Mouse (Mus musculus) forebrain, embryonic 16.5 days (tissue): ENCODE measurements around the gene Stn1. TPM values are rescaled to one million over a fixed set of nuclear protein-coding genes. Genes with fewer than 3 reads are reported as not detected.

Experiments used
- ATAC-seq: fragments of 200-750 bp; cut with Nextera tagmentation; 2 replicates; pipeline ENCODE4 v1.8.0; 2017; ENCODE audit warnings: mild to moderate bottlenecking, moderate library complexity
- H3K27ac ChIP-seq: fragments of 300-500 bp; sonication (generic); 2 replicates; pipeline ENCODE4 v1.5.1; 2014; ENCODE audit warnings: low read length, control low read depth
- H3K27me3 ChIP-seq: fragments of 300-500 bp; sonication (generic); replicated peaks from 2 replicates; pipeline ENCODE4 v1.6.1; 2014; ENCODE audit warnings: low read length; ENCODE audit not compliant: control insufficient read depth, insufficient read depth
- H3K36me3 ChIP-seq: fragments of 300-500 bp; sonication (generic); 2 replicates; pipeline ENCODE4 v1.6.1; 2014; ENCODE audit not compliant: control insufficient read depth, insufficient read depth
- H3K4me1 ChIP-seq: fragments of 300-500 bp; sonication (generic); replicated peaks from 2 replicates; pipeline ENCODE4 v1.6.1; 2014; ENCODE audit warnings: low read length; ENCODE audit not compliant: control insufficient read depth, insufficient read depth
- H3K4me2 ChIP-seq: fragments of 300-500 bp; sonication (generic); 2 replicates; pipeline ENCODE4 v1.6.1; 2014; ENCODE audit warnings: mild to moderate bottlenecking, low read length, control low read depth
- H3K4me3 ChIP-seq: fragments of 300-500 bp; sonication (generic); replicated peaks from 2 replicates; pipeline ENCODE4 v1.5.1; 2014; ENCODE audit warnings: mild to moderate bottlenecking, low read length, control low read depth
- H3K9ac ChIP-seq: fragments of 300-500 bp; sonication (generic); replicated peaks from 2 replicates; pipeline ENCODE4 v1.6.1; 2014; ENCODE audit warnings: low read depth, low read length, control low read depth
- H3K9me3 ChIP-seq: fragments of 300-500 bp; sonication (generic); 2 replicates; pipeline ENCODE4 v1.6.1; 2016; ENCODE audit warnings: low read length; ENCODE audit not compliant: control insufficient read depth
- WGBS: fragments of 180-500 bp; shearing (Covaris S2); extraction: QIAGEN DNeasy Blood & Tissue Kit; methylation state at CpG from one replicate; pipeline ENCODE4 v1.1.7; 2014; 5-methylcytosine and 5-hydroxymethylcytosine counted together
- polyA plus RNA-seq: library from polyadenylated mRNA; unstranded; fragments of >200 nt; fragmentation: Nextera tagmentation; extraction: Ambion mirVana; gene quantifications from 2 replicates; pipeline ENCODE4 v1.2.1, GENCODE M21; 2015

Gene Stn1
- polyA plus RNA-seq, 1 experiment from 2014 or later: 30.0 TPM

DNA sequence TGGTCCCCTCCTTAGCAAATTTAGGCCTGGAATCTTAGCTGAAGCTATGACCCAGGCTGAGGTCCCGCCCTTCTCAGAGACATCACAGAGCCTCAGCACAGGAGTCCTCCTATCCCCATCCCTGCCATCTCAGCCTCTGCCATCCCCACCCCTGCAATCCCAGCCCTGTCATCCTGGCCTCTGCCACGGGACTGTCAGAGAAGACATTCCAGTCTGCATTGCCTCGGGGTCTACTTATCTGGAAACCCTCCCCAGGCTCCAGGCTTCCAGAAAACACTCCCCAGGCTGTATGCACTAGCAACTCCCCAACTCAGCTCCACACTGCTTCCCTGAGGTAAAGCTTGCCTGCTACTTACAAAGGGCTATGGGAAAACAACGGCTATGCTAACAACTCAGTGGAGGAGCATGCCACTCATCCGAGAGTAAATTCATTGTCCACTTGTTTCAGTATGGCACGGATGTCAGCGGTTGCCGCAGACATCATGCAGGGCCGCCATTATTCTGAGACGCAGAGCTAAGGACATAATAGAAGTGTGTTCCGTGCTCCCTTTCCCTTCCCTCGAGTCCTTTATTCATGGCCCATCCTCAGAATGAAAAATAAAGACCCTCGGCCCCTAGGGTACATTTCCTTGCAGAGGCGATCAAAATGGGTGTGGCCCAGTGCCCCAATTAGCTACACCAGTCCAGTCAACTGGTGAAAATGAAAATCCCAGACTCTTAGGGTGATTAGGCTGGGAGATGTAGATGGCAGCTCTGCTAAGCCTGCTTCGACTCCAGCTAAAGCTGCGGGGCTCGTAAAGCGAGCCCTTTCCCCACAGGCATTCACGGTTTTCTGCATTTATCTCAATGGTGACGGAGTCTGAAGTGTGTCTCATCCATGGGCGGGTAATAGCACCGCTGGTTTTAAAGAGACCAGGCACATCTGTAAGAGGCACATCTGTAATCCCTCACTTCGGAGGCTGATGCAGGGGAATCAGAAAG lies 44.0 kb downstream of the Stn1 start:
- peak overlapping the region; percentile 41 for H3K9ac ChIP-seq
- H3K27ac ChIP-seq: no peak overlapping the region; the same call in 1 of the 2 replicates
- 9% methylated on average over 23 of the region's 23 CpGs for WGBS
- H3K4me3 ChIP-seq: peak overlapping the region; percentile 5; the same call in 1 of the 2 replicates
- no peaks in the 10 kb centered on the region for H3K36me3 ChIP-seq
- H3K9me3 ChIP-seq: 0 out of 2 replicates have a peak, but pooled peaks cover 2% of the 10 kb centered on the region
- peak overlapping the region; percentile 37 for H3K4me2 ChIP-seq
- no peaks in the 10 kb centered on the region for H3K27me3 ChIP-seq
- peak; percentile 51; the same call in 1 of the 2 replicates for ATAC-seq
- peaks cover 16% of the 10 kb centered on the region for H3K4me1 ChIP-seq

DNA sequence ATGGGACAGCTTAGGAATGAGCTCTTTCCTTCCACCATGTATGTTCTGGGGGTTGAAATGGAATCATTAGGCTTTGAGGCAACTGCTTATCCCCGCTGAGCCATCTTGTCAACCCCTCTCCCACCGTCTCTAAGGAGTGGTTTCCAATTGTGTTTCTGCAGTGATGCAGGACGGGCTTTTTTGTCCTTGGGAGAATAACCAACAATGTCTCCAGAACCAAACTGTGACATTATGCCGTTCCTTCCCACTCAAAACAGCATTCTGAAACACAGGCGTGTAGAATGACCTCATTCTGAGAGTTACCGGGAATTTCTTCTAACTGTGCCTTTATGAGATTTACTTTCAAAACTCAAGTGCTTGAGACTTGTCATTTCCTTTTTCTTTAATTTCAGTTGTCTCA lies 44.9 kb downstream of the Stn1 start:
- Histone ChIP-seq H3K4me2 (no peak overlapping the region), H3K27me3 (no peaks in the 10 kb centered on the region), H3K9me3 (0 out of 2 replicates have a peak, but pooled peaks cover 2% of the 10 kb centered on the region), H3K9ac (no peak overlapping the region), H3K36me3 (no peaks in the 10 kb centered on the region), H3K4me1 (peaks cover 16% of the 10 kb centered on the region), H3K27ac (no peak overlapping the region), H3K4me3 (no peak overlapping the region)
- WGBS: 15% methylated on average over 6 of the region's 6 CpGs
- no peak for ATAC-seq

GRCm38 (mm10) chr19:47491853-47492252 lies 45.5 kb downstream of the Stn1 start:
- Histone ChIP-seq H3K36me3 (no peaks in the 10 kb centered on the region), H3K9ac (no peak overlapping the region), H3K4me2 (no peak overlapping the region), H3K9me3 (0 out of 2 replicates have a peak, but pooled peaks cover 2% of the 10 kb centered on the region), H3K4me3 (no peak overlapping the region), H3K4me1 (peaks cover 16% of the 10 kb centered on the region), H3K27me3 (no peaks in the 10 kb centered on the region), H3K27ac (no peak overlapping the region)
- 56% methylated on average over 2 of the region's 2 CpGs for WGBS
- no peak for ATAC-seq

- H3K9ac ChIP-seq: no peak overlapping the region
- H3K27me3 ChIP-seq: no peaks in the 10 kb centered on the region
- no peaks in the 10 kb centered on the region for H3K36me3 ChIP-seq
- H3K4me1 ChIP-seq: peaks cover 21% of the 10 kb centered on the region
- H3K4me3 ChIP-seq: no peak overlapping the region
- 0 out of 2 replicates have a peak, but pooled peaks cover 2% of the 10 kb centered on the region for H3K9me3 ChIP-seq
- no peak for ATAC-seq
- no peak overlapping the region for H3K27ac ChIP-seq
- WGBS: 87% methylated on average over 3 of the region's 3 CpGs
- no peak overlapping the region for H3K4me2 ChIP-seq
Measured at GRCm38 (mm10) chr19:47489233-47489632, 48.1 kb downstream of the Stn1 start.

- no peak overlapping the region for H3K27ac ChIP-seq
- peaks cover 15% of the 10 kb centered on the region for H3K4me1 ChIP-seq
- no peaks in the 10 kb centered on the region for H3K27me3 ChIP-seq
- no peak overlapping the region for H3K4me2 ChIP-seq
- H3K4me3 ChIP-seq: no peak overlapping the region
- H3K9me3 ChIP-seq: 0 out of 2 replicates have a peak, but pooled peaks cover 2% of the 10 kb centered on the region
- WGBS: 44% methylated on average over 4 of the region's 4 CpGs
- ATAC-seq: no peak
- H3K9ac ChIP-seq: no peak overlapping the region
- H3K36me3 ChIP-seq: no peaks in the 10 kb centered on the region
Measured at GRCm38 (mm10) chr19:47488250-47488649, 49.1 kb downstream of the Stn1 start.

GRCm38 (mm10) chr19:47487572-47487971 lies 49.7 kb downstream of the Stn1 start:
- no peak overlapping the region for H3K4me2 ChIP-seq
- no peak overlapping the region for H3K9ac ChIP-seq
- H3K9me3 ChIP-seq: 0 out of 2 replicates have a peak, but pooled peaks cover 2% of the 10 kb centered on the region
- H3K4me3 ChIP-seq: no peak overlapping the region
- no peaks in the 10 kb centered on the region for H3K27me3 ChIP-seq
- H3K4me1 ChIP-seq: peaks cover 8% of the 10 kb centered on the region; the same call in 1 of the 2 replicates
- no peak for ATAC-seq
- H3K36me3 ChIP-seq: no peaks in the 10 kb centered on the region
- WGBS: 88% methylated on average over 9 of the region's 9 CpGs
- H3K27ac ChIP-seq: no peak overlapping the region

- H3K27me3 ChIP-seq: no peaks in the 10 kb centered on the region
- H3K36me3 ChIP-seq: no peaks in the 10 kb centered on the region
- WGBS: 49% methylated on average over 9 of the region's 9 CpGs
- no peak overlapping the region for H3K4me3 ChIP-seq
- no peak; the same call in 1 of the 2 replicates for ATAC-seq
- no peak overlapping the region for H3K9ac ChIP-seq
- H3K4me1 ChIP-seq: peaks cover 7% of the 10 kb centered on the region; the same call in 1 of the 2 replicates
- no peak overlapping the region for H3K4me2 ChIP-seq
- H3K27ac ChIP-seq: peak overlapping the region; percentile 23; the same call in 1 of the 2 replicates
- H3K9me3 ChIP-seq: peaks cover 6% of the 10 kb centered on the region
Measured at GRCm38 (mm10) chr19:47485997-47486566, 51.2 kb downstream of the Stn1 start.

DNA sequence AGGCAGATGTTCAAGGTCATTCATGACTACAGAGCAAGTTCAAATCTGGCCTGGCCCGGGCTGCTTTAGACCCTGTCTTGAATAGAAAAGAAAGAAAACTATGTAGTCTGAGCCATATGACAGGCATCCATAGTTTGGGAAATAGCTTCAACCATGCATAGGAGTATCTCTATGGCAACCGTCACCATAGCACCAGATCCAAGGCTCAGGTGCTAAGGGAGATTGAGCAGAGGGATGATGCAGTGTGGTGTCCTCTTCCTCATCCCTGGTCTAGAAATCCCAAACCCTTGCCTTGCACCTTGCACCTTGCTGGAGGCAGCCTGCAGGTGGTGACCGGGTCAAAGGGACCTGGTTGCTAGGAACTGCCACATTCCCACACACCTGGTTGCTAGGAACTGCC lies 53.2 kb downstream of the Stn1 start:
- H3K4me1 ChIP-seq: peaks cover 7% of the 10 kb centered on the region; the same call in 1 of the 2 replicates
- WGBS: 78% methylated on average over 3 of the region's 3 CpGs
- no peak overlapping the region for H3K9ac ChIP-seq
- H3K27ac ChIP-seq: peak overlapping the region; percentile 14; the same call in 1 of the 2 replicates
- H3K9me3 ChIP-seq: peaks cover 4% of the 10 kb centered on the region
- H3K36me3 ChIP-seq: no peaks in the 10 kb centered on the region
- ATAC-seq: peak; percentile 84
- no peak overlapping the region for H3K4me3 ChIP-seq
- no peaks in the 10 kb centered on the region for H3K27me3 ChIP-seq
- H3K4me2 ChIP-seq: no peak overlapping the region

DNA sequence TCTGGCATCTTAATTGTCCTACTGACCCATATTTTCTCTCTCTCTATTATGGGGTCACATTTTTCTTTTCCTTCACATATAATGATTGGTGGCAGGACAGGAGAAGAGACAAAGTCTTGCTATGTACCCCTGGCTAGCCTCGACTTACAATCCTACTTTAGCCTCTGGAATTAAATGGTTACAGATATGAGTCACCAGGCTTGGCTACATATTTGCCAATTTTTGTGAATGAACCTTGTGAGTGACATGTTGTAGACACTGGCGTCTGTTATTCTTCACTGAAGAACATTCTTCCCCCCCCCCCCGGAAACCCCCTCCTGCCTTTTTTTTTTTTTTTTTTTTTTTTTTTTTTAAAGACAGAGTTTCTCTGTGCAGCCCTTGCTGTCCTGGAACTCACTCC lies 54.0 kb downstream of the Stn1 start:
- Histone ChIP-seq H3K9me3 (peaks cover 4% of the 10 kb centered on the region), H3K36me3 (no peaks in the 10 kb centered on the region), H3K27ac (no peak overlapping the region), H3K9ac (no peak overlapping the region), H3K4me1 (peaks cover 7% of the 10 kb centered on the region; the same call in 1 of the 2 replicates), H3K27me3 (no peaks in the 10 kb centered on the region), H3K4me2 (no peak overlapping the region), H3K4me3 (no peak overlapping the region)
- no peak for ATAC-seq
- 62% methylated on average over 3 of the region's 3 CpGs for WGBS
